Mouse (Mus musculus): ENCODE data around the gene Tbc1d7.

DNA sequence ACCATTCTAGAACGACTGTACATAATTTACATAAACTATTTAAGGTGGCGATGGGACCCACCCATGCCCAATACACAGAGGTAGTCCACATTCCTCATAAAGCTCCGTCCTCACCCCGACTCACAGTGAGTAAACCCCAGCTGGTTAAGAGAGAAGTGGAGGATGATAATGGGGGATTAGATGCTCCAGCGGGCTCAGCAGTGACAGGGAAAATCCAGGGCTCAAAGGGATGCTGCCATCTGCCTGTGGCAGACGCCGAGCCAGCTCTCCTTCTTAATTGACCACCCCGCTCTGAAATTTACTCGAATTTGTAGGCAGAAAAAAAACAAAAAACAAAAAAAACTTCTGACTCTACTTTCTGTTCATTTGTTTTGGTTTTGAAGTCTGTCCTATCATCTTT lies 3.6 kb downstream of the Tbc1d7 start:
- no peak for TF ChIP-seq CTCF (IDR thresholded peaks at IDR 0.05; ENCODE audit: low read depth)
- TF ChIP-seq EP300 (IDR thresholded peaks at IDR 0.05; ENCODE audit: low read depth) = no peak

Data from liver, embryonic 14.5 days (tissue).